Mouse (Mus musculus) forebrain, embryonic 10.5 days (tissue): ENCODE data around the gene Uqcc1. TPM values are rescaled to one million over a fixed set of nuclear protein-coding genes. Genes with fewer than 3 reads are reported as not detected.

Experiments
- polyA plus RNA-seq: library from polyadenylated mRNA; unstranded; fragments of >200 nt; fragmentation: Nextera tagmentation; extraction: Ambion mirVana; gene quantifications from 2 replicates; pipeline ENCODE4 v1.2.1, GENCODE M21; 2016

Uqcc1 gene
- polyA plus RNA-seq, 1 experiment from 2014 or later = 78.4 TPM

Other genes with a start within 250 kb of the Uqcc1 start
- 116 and 126 TPM in 2 replicates for gene Trpc4ap, start 237.9 kb downstream of the Uqcc1 start, polyA plus RNA-seq
- gene Edem2, start 200.8 kb downstream of the Uqcc1 start, polyA plus RNA-seq = 30.5 and 30.9 TPM in 2 replicates
- gene Gm17581, start 194.4 kb downstream of the Uqcc1 start, polyA plus RNA-seq = not detected in 2 replicates
- 1.1 TPM in 2 replicates for gene Procr, start 179.2 kb downstream of the Uqcc1 start, polyA plus RNA-seq
- 0.17 and 0.35 TPM in 2 replicates for gene Mmp24, start 155.0 kb downstream of the Uqcc1 start, polyA plus RNA-seq
- gene BC029722, start 110.9 kb downstream of the Uqcc1 start, polyA plus RNA-seq = 5.9 and 6.8 TPM in 2 replicates
- 241 and 249 TPM in 2 replicates for gene Eif6, start 103.4 kb downstream of the Uqcc1 start, polyA plus RNA-seq
- 0.26 and 0.29 TPM in 2 replicates for gene Fam83c, start 95.5 kb downstream of the Uqcc1 start, polyA plus RNA-seq
- not detected in 2 replicates for gene Gm15557, start 10.4 kb upstream of the Uqcc1 start, polyA plus RNA-seq
- gene Gdf5, start 15.1 kb upstream of the Uqcc1 start, polyA plus RNA-seq = 0.27 and 0.88 TPM in 2 replicates
- gene Cep250, start 26.1 kb upstream of the Uqcc1 start, polyA plus RNA-seq = 28.8 and 28.9 TPM in 2 replicates
- 1.4 and 2.1 TPM in 2 replicates for gene 6430550D23Rik, start 77.7 kb upstream of the Uqcc1 start, polyA plus RNA-seq
- gene Ergic3, start 77.7 kb upstream of the Uqcc1 start, polyA plus RNA-seq = 194 and 199 TPM in 2 replicates
- gene Fer1l4, start 122.6 kb upstream of the Uqcc1 start, polyA plus RNA-seq = not detected in 2 replicates
- 4.1 TPM in 2 replicates for gene Spag4, start 134.9 kb upstream of the Uqcc1 start, polyA plus RNA-seq
- gene Cpne1, start 181.7 kb upstream of the Uqcc1 start, polyA plus RNA-seq = 63.3 and 73.3 TPM in 2 replicates
- gene Rbm12, start 181.7 kb upstream of the Uqcc1 start, polyA plus RNA-seq = 47.5 and 50.4 TPM in 2 replicates
- 20.7 TPM in 2 replicates for gene Gm28036, start 196.8 kb upstream of the Uqcc1 start, polyA plus RNA-seq
- gene Romo1, start 213.7 kb upstream of the Uqcc1 start, polyA plus RNA-seq = 379 and 398 TPM in 2 replicates
- gene Nfs1, start 213.9 kb upstream of the Uqcc1 start, polyA plus RNA-seq = 41.7 and 45.2 TPM in 2 replicates
- gene Rbm39, start 249.9 kb upstream of the Uqcc1 start, polyA plus RNA-seq = 542 and 576 TPM in 2 replicates